In the genomic region with DNA sequence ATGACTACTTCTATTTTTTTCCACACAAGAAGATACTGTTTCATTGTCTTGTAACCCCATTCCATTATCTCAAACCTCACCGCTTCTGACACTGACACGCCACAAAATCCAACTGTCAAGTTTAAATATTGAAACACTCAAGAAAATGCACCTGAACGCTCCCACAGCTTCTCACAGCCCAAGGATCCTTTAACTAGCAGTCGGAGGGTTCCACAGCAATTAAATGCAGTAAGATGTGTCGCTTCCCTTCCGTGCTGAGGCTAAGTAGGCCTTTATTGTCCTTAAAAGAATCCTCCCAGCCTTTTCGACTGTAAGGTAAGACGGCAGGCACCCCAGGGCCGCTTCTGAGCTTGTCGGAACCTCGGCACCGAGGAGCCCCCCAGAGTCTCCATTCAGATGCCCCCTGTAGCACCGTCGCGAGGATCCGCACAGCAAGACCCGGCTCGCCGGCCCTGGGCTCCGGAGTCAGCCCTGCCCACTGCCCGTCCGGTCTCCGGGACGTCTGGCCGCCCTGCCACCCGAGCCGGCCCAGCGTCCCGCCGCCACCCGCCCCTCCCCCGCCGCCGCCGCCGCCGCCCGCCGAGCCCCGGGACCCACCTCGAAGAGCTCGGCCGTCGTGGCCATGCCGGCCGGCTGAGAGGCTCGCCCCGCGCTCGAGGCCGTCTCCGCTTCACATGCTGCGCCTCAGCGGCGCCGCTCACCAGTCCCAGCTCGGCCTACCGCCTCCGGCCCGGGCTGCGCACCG, we compare ENCODE assay signal across 7 mouse cellular contexts. TPM values are rescaled to one million over a fixed set of nuclear protein-coding genes. Genes with fewer than 3 reads are reported as not detected.
A peak's percentile ranks its signal among the peaks of the same experiment; 100 is the strongest.
DNase-seq lines count a peak whose midpoint lies in the region; ATAC-seq and TF ChIP-seq lines count a peak whose summit lies in the region.

Ap5m1 (plus strand) TSS at position 569 of the 745 bp plus-strand sequence.

- H3K27ac ChIP-seq in thymus, adult 2 months (ENCODE audit: control insufficient read depth, insufficient read depth, low read length): peak within 1 kb of the TSS; percentile 87
- peak within 1 kb of the TSS; percentile 99 for H3K27ac ChIP-seq in forebrain, postnatal 0 days (ENCODE audit: low read depth, low read length)
- peak within 1 kb of the TSS; percentile 98 for H3K27ac ChIP-seq in hindbrain, embryonic 14.5 days
- peak within 1 kb of the TSS; percentile 99 for H3K27ac ChIP-seq in limb, embryonic 15.5 days
- H3K27ac ChIP-seq in neural tube, embryonic 13.5 days (replicated peaks): peak within 1 kb of the TSS; percentile 99

- no peak for TF ChIP-seq POLR2A in thymus, adult 2 months (IDR thresholded peaks at IDR 0.05; ENCODE audit: control insufficient read depth, extremely low read depth, insufficient read depth, low read length, poor library complexity)

- no peaks in the 10 kb centered on the region for H3K4me1 ChIP-seq in thymus, adult 2 months (replicated peaks; ENCODE audit: control insufficient read depth, insufficient read depth, low read length)
- peaks cover 16% of the 10 kb centered on the region for H3K4me1 ChIP-seq in forebrain, postnatal 0 days (ENCODE audit: insufficient read depth)
- H3K4me1 ChIP-seq in hindbrain, embryonic 14.5 days (replicated peaks; ENCODE audit: control insufficient read depth, insufficient read depth, low read length): peaks cover 24% of the 10 kb centered on the region
- peaks cover 17% of the 10 kb centered on the region for H3K4me1 ChIP-seq in limb, embryonic 15.5 days
- peaks cover 24% of the 10 kb centered on the region for H3K4me1 ChIP-seq in neural tube, embryonic 13.5 days (replicated peaks)

- peak within 1 kb of the TSS; percentile 70 for H3K4me2 ChIP-seq in forebrain, postnatal 0 days (ENCODE audit: low read depth)
- H3K4me2 ChIP-seq in hindbrain, embryonic 14.5 days (replicated peaks): peak within 1 kb of the TSS; percentile 72
- peak within 1 kb of the TSS; percentile 63 for H3K4me2 ChIP-seq in limb, embryonic 15.5 days
- H3K4me2 ChIP-seq in neural tube, embryonic 13.5 days: peak within 1 kb of the TSS; percentile 73

- H3K9me3 ChIP-seq in forebrain, postnatal 0 days (ENCODE audit: low read length): no peaks in the 10 kb centered on the region
- H3K9me3 ChIP-seq in hindbrain, embryonic 14.5 days (ENCODE audit: control insufficient read depth, low read length): no peaks in the 10 kb centered on the region
- H3K9me3 ChIP-seq in limb, embryonic 15.5 days: no peaks in the 10 kb centered on the region
- no peaks in the 10 kb centered on the region for H3K9me3 ChIP-seq in neural tube, embryonic 13.5 days

- DNase-seq in thymus, adult 2 months: peak; percentile 58
- DNase-seq in thymus, postnatal 36 days: no peak
- no peak for DNase-seq in adrenal gland, postnatal 36 days
- DNase-seq in forebrain, postnatal 0 days: peak; percentile 59
- DNase-seq in hindbrain, embryonic 14.5 days (ENCODE audit: low spot score): no peak

- H3K27me3 ChIP-seq in thymus, adult 2 months (ENCODE audit: control insufficient read depth, insufficient read depth, low read length): no peaks in the 10 kb centered on the region
- no peaks in the 10 kb centered on the region for H3K27me3 ChIP-seq in forebrain, postnatal 0 days (ENCODE audit: insufficient read depth, low read length)
- no peaks in the 10 kb centered on the region for H3K27me3 ChIP-seq in hindbrain, embryonic 14.5 days (ENCODE audit: control insufficient read depth, insufficient read depth, low read length)
- no peaks in the 10 kb centered on the region for H3K27me3 ChIP-seq in limb, embryonic 15.5 days
- no peaks in the 10 kb centered on the region for H3K27me3 ChIP-seq in neural tube, embryonic 13.5 days

- TF ChIP-seq CTCF in thymus, adult 2 months (IDR thresholded peaks at IDR 0.05; ENCODE audit: borderline replicate concordance, control insufficient read depth, extremely low read depth, insufficient read depth, low read length, poor library complexity): no peak
- TF ChIP-seq CTCF in forebrain, postnatal 0 days (IDR thresholded peaks at IDR 0.05; ENCODE audit: low read depth): no peak

- peak; percentile 52 for ATAC-seq in forebrain, postnatal 0 days
- ATAC-seq in hindbrain, embryonic 14.5 days (ENCODE audit: low FRiP score): peak; percentile 64
- peak; percentile 64 for ATAC-seq in limb, embryonic 15.5 days (ENCODE audit: insufficient number of reproducible peaks, low FRiP score, low TSS enrichment, low read depth)
- ATAC-seq in neural tube, embryonic 13.5 days (ENCODE audit: low read depth): peak; percentile 71

- peak within 1 kb of the TSS; percentile 74 for H3K4me3 ChIP-seq in thymus, adult 2 months (ENCODE audit: control insufficient read depth, insufficient read depth, low read length)
- H3K4me3 ChIP-seq in forebrain, postnatal 0 days (ENCODE audit: low read depth, low read length): peak within 1 kb of the TSS; percentile 97
- H3K4me3 ChIP-seq in hindbrain, embryonic 14.5 days (replicated peaks; ENCODE audit: low read length): peak within 1 kb of the TSS; percentile 97
- peak within 1 kb of the TSS; percentile 92 for H3K4me3 ChIP-seq in limb, embryonic 15.5 days
- peak within 1 kb of the TSS; percentile 91 for H3K4me3 ChIP-seq in neural tube, embryonic 13.5 days

- peak within 1 kb of the TSS; percentile 96 for H3K9ac ChIP-seq in forebrain, postnatal 0 days
- peak within 1 kb of the TSS; percentile 99 for H3K9ac ChIP-seq in hindbrain, embryonic 14.5 days
- H3K9ac ChIP-seq in limb, embryonic 15.5 days: peak within 1 kb of the TSS; percentile 93
- peak within 1 kb of the TSS; percentile 98 for H3K9ac ChIP-seq in neural tube, embryonic 13.5 days

- no peaks in the 10 kb centered on the region for H3K36me3 ChIP-seq in thymus, adult 2 months (ENCODE audit: control insufficient read depth, insufficient read depth, low read length)
- no peaks in the 10 kb centered on the region for H3K36me3 ChIP-seq in forebrain, postnatal 0 days (ENCODE audit: insufficient read depth)
- no peaks in the 10 kb centered on the region for H3K36me3 ChIP-seq in hindbrain, embryonic 14.5 days (replicated peaks; ENCODE audit: control insufficient read depth, insufficient read depth)
- H3K36me3 ChIP-seq in limb, embryonic 15.5 days: no peaks in the 10 kb centered on the region
- no peaks in the 10 kb centered on the region for H3K36me3 ChIP-seq in neural tube, embryonic 13.5 days

- under 1% methylated on average over 55 of the region's 62 CpGs for WGBS in thymus, adult 2 months
- 1% methylated on average over 59 of the region's 62 CpGs for WGBS in forebrain, postnatal 0 days
- WGBS in hindbrain, embryonic 14.5 days: under 1% methylated on average over 52 of the region's 62 CpGs
- under 1% methylated on average over 41 of the region's 62 CpGs for WGBS in limb, embryonic 15.5 days
- under 1% methylated on average over 49 of the region's 62 CpGs for WGBS in neural tube, embryonic 13.5 days

RNA-seq across cellular contexts. Expression of gene Ap5m1, which starts in this region (rescaled TPM):
- polyA plus RNA-seq in thymus, adult 2 months (2012; rRNA removed): 18.8 and 23.7 TPM in 2 replicates
- total RNA-seq in adrenal gland, postnatal 36 days (2021): 10 to 100 TPM; 18.2 to 24.3 TPM
- 20.0 and 32.6 TPM in 2 replicates for total RNA-seq in forebrain, postnatal 0 days (2014; rRNA removed)
- polyA plus RNA-seq in forebrain, postnatal 0 days (2015; fragmentation: Nextera tagmentation; extraction: Ambion mirVana): 12.8 and 15.7 TPM in 2 replicates
- 26.4 and 26.6 TPM in 2 replicates for polyA plus RNA-seq in hindbrain, embryonic 14.5 days (2014; fragmentation: Nextera tagmentation; extraction: Ambion mirVana)
- 20.4 and 21.4 TPM in 2 replicates for polyA plus RNA-seq in limb, embryonic 15.5 days (2015; fragmentation: Nextera tagmentation; extraction: Ambion mirVana)
- polyA plus RNA-seq in neural tube, embryonic 13.5 days (2015; fragmentation: Nextera tagmentation; extraction: Ambion mirVana): 23.3 and 29.0 TPM in 2 replicates

Comparison
In these comparisons a context has a peak if more than half of its experiments do, and no peak if none do; other contexts are left out.
1. DNase-seq: peak in thymus, adult 2 months (single experiment) and forebrain, postnatal 0 days (single experiment); none in thymus, postnatal 36 days (0 of 2), adrenal gland, postnatal 36 days (0 of 2) and hindbrain, embryonic 14.5 days (single experiment).
2. Peak in every context shown above with its lines, with median percentiles within 50 percentile points of each other: H3K27ac ChIP-seq, H3K4me3 ChIP-seq, ATAC-seq, H3K4me2 ChIP-seq and H3K9ac ChIP-seq.